Mouse (Mus musculus) small intestine, adult 10 weeks (tissue): ENCODE results near the gene Ppt1. TPM values are rescaled to one million over a fixed set of nuclear protein-coding genes. Genes with fewer than 3 reads are reported as not detected.

ENCODE experiments used
- polyA plus RNA-seq: library from polyadenylated mRNA; stranded (reverse); fragments of 350-450 nt; fragmentation: Illumina TruSeq; extraction: RNeasy Lipid Tissue Mini Kit (QIAGEN cat#74804); gene quantifications from one replicate; pipeline ENCODE4 v1.2.3, GENCODE M21; 2014; ENCODE audit warnings: low replicate concordance

Ppt1 gene
- 144 TPM for polyA plus RNA-seq

GRCm38 (mm10) chr4:122835530-122836402 lies at the start of gene Ppt1:
Gene Ppt1 (plus strand): TSS chr4:122836242.

GRCm38 (mm10) chr4:122885768-122886578 lies 49.9 kb downstream of the Ppt1 start, which contains the start of gene Cap1:
Gene Cap1 (minus strand): TSS chr4:122886056.

Other genes with a start within 250 kb of the Ppt1 start
- not detected for gene 9530002B09Rik, start 147.0 kb upstream of the Ppt1 start, polyA plus RNA-seq
- gene Cap1, start 49.8 kb downstream of the Ppt1 start, polyA plus RNA-seq: 78.7 TPM
- gene Mfsd2a, start 124.9 kb downstream of the Ppt1 start, polyA plus RNA-seq: 1.7 TPM
- gene Mycl, start 159.4 kb downstream of the Ppt1 start, polyA plus RNA-seq: 2.2 TPM
- gene Trit1, start 180.4 kb downstream of the Ppt1 start, polyA plus RNA-seq: 10.4 TPM